Mouse (Mus musculus) embryonic fibroblast, embryonic 13.5 days (primary cell): ENCODE results near the gene Dagla.
A peak's percentile ranks its signal among the peaks of the same experiment; 100 is the strongest.

Experiments
- CTCF ChIP-seq: IDR thresholded peaks from 2 replicates; pipeline ENCODE4 v1.5.1; 2011; ENCODE audit warnings: mild to moderate bottlenecking, control low read depth, low read length, moderate library complexity, borderline replicate concordance; ENCODE audit not compliant: insufficient read depth
- POLR2A ChIP-seq: IDR thresholded peaks from 2 replicates; pipeline ENCODE4 v1.6.1; 2011; ENCODE audit warnings: low read depth, mild to moderate bottlenecking, control low read depth, low read length, moderate library complexity

DNA sequence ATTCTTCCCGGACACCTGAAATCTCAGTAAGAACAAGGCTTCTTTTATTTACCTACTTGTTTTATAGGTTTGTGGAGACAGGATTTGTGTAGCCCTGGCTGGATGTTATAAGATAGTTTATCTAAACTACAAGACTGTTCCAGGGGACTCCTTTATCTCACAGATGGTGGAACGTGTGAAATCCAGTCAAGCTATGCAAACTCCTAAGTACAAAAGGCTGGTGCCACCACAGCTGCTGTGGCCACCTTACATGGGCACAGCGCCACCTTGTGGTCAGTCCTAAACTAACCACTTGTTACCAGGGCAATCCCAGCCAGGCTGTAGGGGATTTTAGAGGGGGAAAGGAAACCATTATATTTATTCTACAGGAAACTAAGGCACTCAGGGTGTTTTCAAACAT is 106.0 kb downstream of the Dagla start:
- TF ChIP-seq POLR2A (no peak), CTCF (peak; percentile 97)
